Mouse (Mus musculus): Measurements from ENCODE around the gene Psors1c2.

GRCm38 (mm10) chr17:35505776-35506175, 27.2 kb upstream of the Psors1c2 start, which contains the start of gene Pou5f1:
- TF ChIP-seq CTCF (IDR thresholded peaks at IDR 0.05) (no peak), POLR2A (IDR thresholded peaks at IDR 0.05; ENCODE audit: insufficient read depth, low read depth, low read length) (no peak)

Measured in heart, adult 2 months (tissue).